Mouse (Mus musculus): ENCODE measurements around the gene Rtkn2. TPM values are rescaled to one million over a fixed set of nuclear protein-coding genes. Genes with fewer than 3 reads are reported as not detected.
A peak's percentile ranks its signal among the peaks of the same experiment; 100 is the strongest.
"Not testable (repeated sequence)": the region's sequence is repeated elsewhere in the genome, so short reads cannot be mapped to it uniquely, and the experiment has no call there.

The Rtkn2 gene
- polyA plus RNA-seq, 1 experiment from 2014 or later, result 6.5 TPM

GRCm38 (mm10) chr10:68099801-68100200, 120.4 kb downstream of the Rtkn2 start:
- H3K9ac ChIP-seq (ENCODE audit: low read length); H3K4me3 ChIP-seq (replicated peaks; ENCODE audit: low read length); ATAC-seq (ENCODE audit: insufficient read depth, low FRiP score); H3K4me2 ChIP-seq (ENCODE audit: low read depth, low read length); H3K9me3 ChIP-seq (replicated peaks; ENCODE audit: control insufficient read depth, low read length); H3K27ac ChIP-seq (ENCODE audit: low read length); H3K27me3 ChIP-seq (ENCODE audit: control insufficient read depth, insufficient read depth, low read length): not testable (repeated sequence)
- Histone ChIP-seq H3K36me3 (ENCODE audit: control insufficient read depth, insufficient read depth, low read length) (peaks cover 43% of the 10 kb centered on the region), H3K4me1 (ENCODE audit: control insufficient read depth, insufficient read depth, low read length) (peaks cover 20% of the 10 kb centered on the region)
- 89% methylated on average over 7 of the region's 7 CpGs for WGBS

DNA sequence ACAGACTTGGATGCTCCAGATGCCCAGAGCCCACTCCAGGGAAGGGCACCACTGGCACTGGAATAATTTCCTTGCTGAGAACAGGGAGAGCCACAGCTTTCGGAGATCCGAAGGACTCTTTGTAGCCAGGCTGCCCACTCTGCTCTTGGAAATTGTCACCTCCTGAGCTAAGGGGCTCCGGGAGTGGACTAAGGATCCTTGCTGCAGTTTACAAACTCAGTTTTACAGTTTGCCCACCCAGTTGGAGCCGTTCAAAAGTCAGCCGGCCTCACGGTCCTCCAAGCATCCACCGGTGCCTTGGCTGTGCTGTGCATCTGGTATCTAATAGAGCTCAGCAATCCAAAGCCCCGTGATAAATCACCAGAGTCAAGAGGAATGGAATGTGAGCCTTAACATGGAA, 121.1 kb downstream of the Rtkn2 start:
- Histone ChIP-seq H3K9me3 (replicated peaks; ENCODE audit: control insufficient read depth, low read length) (no peaks in the 10 kb centered on the region), H3K4me1 (ENCODE audit: control insufficient read depth, insufficient read depth, low read length) (peaks cover 27% of the 10 kb centered on the region), H3K27me3 (ENCODE audit: control insufficient read depth, insufficient read depth, low read length) (no peaks in the 10 kb centered on the region), H3K4me3 (replicated peaks; ENCODE audit: low read length) (no peak overlapping the region), H3K36me3 (ENCODE audit: control insufficient read depth, insufficient read depth, low read length) (peaks cover 37% of the 10 kb centered on the region), H3K27ac (ENCODE audit: low read length) (no peak overlapping the region), H3K4me2 (ENCODE audit: low read depth, low read length) (no peak overlapping the region), H3K9ac (ENCODE audit: low read length) (no peak overlapping the region)
- no peak for ATAC-seq (ENCODE audit: insufficient read depth, low FRiP score)
- 63% methylated on average over 8 of the region's 8 CpGs for WGBS

- H3K4me2 ChIP-seq (ENCODE audit: low read depth, low read length), result no peak overlapping the region
- H3K9ac ChIP-seq (ENCODE audit: low read length), result no peak overlapping the region
- H3K27ac ChIP-seq (ENCODE audit: low read length), result no peak overlapping the region
- no peak for ATAC-seq (ENCODE audit: insufficient read depth, low FRiP score)
- H3K4me3 ChIP-seq (replicated peaks; ENCODE audit: low read length), result no peak overlapping the region
- peaks cover 30% of the 10 kb centered on the region for H3K4me1 ChIP-seq (ENCODE audit: control insufficient read depth, insufficient read depth, low read length)
- H3K27me3 ChIP-seq (ENCODE audit: control insufficient read depth, insufficient read depth, low read length), result no peaks in the 10 kb centered on the region
- H3K36me3 ChIP-seq (ENCODE audit: control insufficient read depth, insufficient read depth, low read length), result peaks cover 32% of the 10 kb centered on the region
- WGBS, result 75% methylated on average over 4 of the region's 4 CpGs
- H3K9me3 ChIP-seq (replicated peaks; ENCODE audit: control insufficient read depth, low read length), result no peaks in the 10 kb centered on the region
Observed at GRCm38 (mm10) chr10:68101251-68101650, 121.9 kb downstream of the Rtkn2 start.

- Histone ChIP-seq H3K27ac (ENCODE audit: low read length) (no peak overlapping the region; the same call in 1 of the 2 replicates), H3K27me3 (ENCODE audit: control insufficient read depth, insufficient read depth, low read length) (no peaks in the 10 kb centered on the region), H3K36me3 (ENCODE audit: control insufficient read depth, insufficient read depth, low read length) (peaks cover 18% of the 10 kb centered on the region), H3K4me3 (replicated peaks; ENCODE audit: low read length) (no peak overlapping the region), H3K4me2 (ENCODE audit: low read depth, low read length) (no peak overlapping the region), H3K9me3 (replicated peaks; ENCODE audit: control insufficient read depth, low read length) (no peaks in the 10 kb centered on the region), H3K4me1 (ENCODE audit: control insufficient read depth, insufficient read depth, low read length) (peaks cover 33% of the 10 kb centered on the region), H3K9ac (ENCODE audit: low read length) (no peak overlapping the region)
- ATAC-seq (ENCODE audit: insufficient read depth, low FRiP score), result no peak
- WGBS, result 89% methylated on average over 6 of the region's 6 CpGs
Observed at GRCm38 (mm10) chr10:68102566-68102965, 123.2 kb downstream of the Rtkn2 start.

- H3K27ac ChIP-seq (ENCODE audit: low read length), result peak overlapping the region; percentile 87
- no peaks in the 10 kb centered on the region for H3K27me3 ChIP-seq (ENCODE audit: control insufficient read depth, insufficient read depth, low read length)
- no peak overlapping the region for H3K9ac ChIP-seq (ENCODE audit: low read length)
- H3K9me3 ChIP-seq (replicated peaks; ENCODE audit: control insufficient read depth, low read length), result no peaks in the 10 kb centered on the region
- peaks cover 11% of the 10 kb centered on the region; the same call in 1 of the 2 replicates for H3K36me3 ChIP-seq (ENCODE audit: control insufficient read depth, insufficient read depth, low read length)
- no peak overlapping the region for H3K4me2 ChIP-seq (ENCODE audit: low read depth, low read length)
- no peak overlapping the region for H3K4me3 ChIP-seq (replicated peaks; ENCODE audit: low read length)
- peaks cover 33% of the 10 kb centered on the region for H3K4me1 ChIP-seq (ENCODE audit: control insufficient read depth, insufficient read depth, low read length)
- ATAC-seq (ENCODE audit: insufficient read depth, low FRiP score), result peak; percentile 60; the same call in 1 of the 2 replicates
- 34% methylated on average over 6 of the region's 6 CpGs for WGBS
Observed at GRCm38 (mm10) chr10:68103078-68103855, 123.9 kb downstream of the Rtkn2 start.

DNA sequence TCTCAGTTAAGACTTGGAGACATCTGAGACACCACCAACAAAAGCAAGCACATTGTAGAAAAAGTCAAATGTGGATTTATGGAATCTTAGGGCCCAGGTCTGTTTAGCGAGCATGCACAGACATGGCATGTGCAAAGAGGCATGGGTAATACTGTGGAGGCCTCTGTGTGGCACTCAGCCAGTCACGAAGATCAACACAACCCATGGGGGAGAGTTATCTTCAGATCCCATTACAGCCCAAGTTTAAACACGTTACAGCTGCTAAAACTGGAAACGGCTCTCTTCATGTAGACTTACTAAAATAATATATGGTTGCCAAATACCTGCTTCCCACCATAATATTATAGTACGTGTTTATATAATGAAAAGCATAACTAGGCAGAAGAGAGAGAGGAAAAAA, 124.6 kb downstream of the Rtkn2 start:
- Histone ChIP-seq H3K27ac (ENCODE audit: low read length) (peak overlapping the region; percentile 87), H3K9ac (ENCODE audit: low read length) (no peak overlapping the region), H3K4me2 (ENCODE audit: low read depth, low read length) (0 out of 2 replicates have a peak overlapping the region, but pooled peaks have one; percentile 11), H3K9me3 (replicated peaks; ENCODE audit: control insufficient read depth, low read length) (no peaks in the 10 kb centered on the region), H3K4me1 (ENCODE audit: control insufficient read depth, insufficient read depth, low read length) (peaks cover 33% of the 10 kb centered on the region), H3K36me3 (ENCODE audit: control insufficient read depth, insufficient read depth, low read length) (peaks cover 11% of the 10 kb centered on the region; the same call in 1 of the 2 replicates), H3K27me3 (ENCODE audit: control insufficient read depth, insufficient read depth, low read length) (no peaks in the 10 kb centered on the region), H3K4me3 (replicated peaks; ENCODE audit: low read length) (no peak overlapping the region)
- WGBS, result 28% methylated on average over 5 of the region's 5 CpGs
- peak; percentile 86 for ATAC-seq (ENCODE audit: insufficient read depth, low FRiP score)

GRCm38 (mm10) chr10:68104481-68104880, 125.1 kb downstream of the Rtkn2 start:
- Histone ChIP-seq H3K4me1 (ENCODE audit: control insufficient read depth, insufficient read depth, low read length) (peaks cover 33% of the 10 kb centered on the region), H3K9ac (ENCODE audit: low read length) (no peak overlapping the region), H3K27ac (ENCODE audit: low read length) (peak overlapping the region; percentile 87), H3K4me2 (ENCODE audit: low read depth, low read length) (peak overlapping the region; percentile 11; the same call in 1 of the 2 replicates), H3K4me3 (replicated peaks; ENCODE audit: low read length) (no peak overlapping the region), H3K27me3 (ENCODE audit: control insufficient read depth, insufficient read depth, low read length) (no peaks in the 10 kb centered on the region), H3K36me3 (ENCODE audit: control insufficient read depth, insufficient read depth, low read length) (peaks cover 11% of the 10 kb centered on the region; the same call in 1 of the 2 replicates), H3K9me3 (replicated peaks; ENCODE audit: control insufficient read depth, low read length) (no peaks in the 10 kb centered on the region)
- 16% methylated on average over 2 of the region's 2 CpGs for WGBS
- ATAC-seq (ENCODE audit: insufficient read depth, low FRiP score), result peak; percentile 39; the same call in 1 of the 2 replicates

DNA sequence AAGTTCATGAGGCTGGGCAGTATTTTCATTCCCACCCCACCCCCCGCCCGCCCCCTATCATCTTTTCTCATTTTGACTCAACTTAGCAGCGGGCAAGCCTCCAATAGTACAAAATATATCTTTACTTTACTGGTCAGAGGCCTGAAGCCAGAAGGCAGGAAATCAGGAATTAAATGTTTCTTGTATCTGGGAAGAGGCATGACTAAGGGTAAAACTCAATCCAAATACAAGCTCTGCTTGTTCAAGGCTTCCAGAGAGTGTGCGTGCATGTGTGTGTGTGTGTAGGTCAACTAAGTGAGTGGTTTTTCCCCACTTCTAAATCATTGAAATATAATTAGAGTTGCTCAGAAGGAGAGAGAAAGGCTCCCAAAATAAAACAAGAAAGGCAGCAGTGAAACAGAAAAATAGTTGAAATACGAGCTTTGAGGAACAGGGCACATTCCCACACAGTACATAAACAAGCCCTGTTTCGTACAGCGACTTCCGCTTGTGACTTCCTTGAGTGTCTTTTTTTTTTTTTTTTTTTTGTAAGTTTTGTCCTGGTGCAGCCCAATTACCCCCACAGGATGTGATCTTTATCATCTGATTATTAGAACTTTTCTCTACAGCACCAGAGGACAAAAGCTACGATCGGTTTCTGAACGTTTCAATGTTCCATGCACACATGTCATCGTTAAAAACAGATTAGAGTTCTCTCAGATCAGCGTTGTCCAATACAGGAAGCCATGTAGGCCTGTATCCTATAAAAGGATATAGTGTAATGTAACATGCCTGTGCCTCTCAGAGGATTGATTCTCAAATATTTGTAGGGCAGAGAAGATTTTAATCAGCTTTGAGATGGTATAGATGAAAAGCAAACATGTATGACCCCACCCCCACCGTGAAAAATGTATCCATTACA, 125.8 kb downstream of the Rtkn2 start:
- Histone ChIP-seq H3K9me3 (replicated peaks; ENCODE audit: control insufficient read depth, low read length) (no peaks in the 10 kb centered on the region), H3K4me2 (ENCODE audit: low read depth, low read length) (peak overlapping the region; percentile 11; the same call in 1 of the 2 replicates), H3K27ac (ENCODE audit: low read length) (peak overlapping the region; percentile 87), H3K36me3 (ENCODE audit: control insufficient read depth, insufficient read depth, low read length) (peaks cover 7% of the 10 kb centered on the region; the same call in 1 of the 2 replicates), H3K9ac (ENCODE audit: low read length) (no peak overlapping the region), H3K4me3 (replicated peaks; ENCODE audit: low read length) (no peak overlapping the region), H3K27me3 (ENCODE audit: control insufficient read depth, insufficient read depth, low read length) (no peaks in the 10 kb centered on the region), H3K4me1 (ENCODE audit: control insufficient read depth, insufficient read depth, low read length) (peaks cover 33% of the 10 kb centered on the region)
- peak; percentile 9; the same call in 1 of the 2 replicates for ATAC-seq (ENCODE audit: insufficient read depth, low FRiP score)
- WGBS, result 32% methylated on average over 14 of the region's 14 CpGs

Measured in stomach, embryonic 16.5 days (tissue).